Mouse (Mus musculus): ENCODE data around the gene Nfix.

Nfix gene

GRCm38 (mm10) chr8:84782680-84783079 is 17.5 kb downstream of the Nfix start:
- DNase-seq (ENCODE audit: low spot score in 2 of 2) = no peak

GRCm38 (mm10) chr8:84781686-84782505 is 18.2 kb downstream of the Nfix start:
- no peak for DNase-seq (ENCODE audit: low spot score in 2 of 2)

- no peak for DNase-seq (ENCODE audit: low spot score in 2 of 2)
Observed at GRCm38 (mm10) chr8:84780949-84781680, 19.0 kb downstream of the Nfix start.

- DNase-seq (ENCODE audit: low spot score in 2 of 2) = no peak
Observed at GRCm38 (mm10) chr8:84780225-84780555, 20.0 kb downstream of the Nfix start.

- no peak for DNase-seq (ENCODE audit: low spot score in 2 of 2)
Observed at GRCm38 (mm10) chr8:84779519-84780224, 20.5 kb downstream of the Nfix start.

- no peak for DNase-seq (ENCODE audit: low spot score in 2 of 2)
Observed at GRCm38 (mm10) chr8:84778638-84779380, 21.3 kb downstream of the Nfix start.

GRCm38 (mm10) chr8:84777899-84778637 is 22.1 kb downstream of the Nfix start:
- no peak for DNase-seq (ENCODE audit: low spot score in 2 of 2)

GRCm38 (mm10) chr8:84776569-84776968 is 23.6 kb downstream of the Nfix start:
- no peak for DNase-seq (ENCODE audit: low spot score in 2 of 2)

- no peak for DNase-seq (ENCODE audit: low spot score in 2 of 2)
Observed at GRCm38 (mm10) chr8:84775621-84776113, 24.5 kb downstream of the Nfix start.

- DNase-seq (ENCODE audit: low spot score in 2 of 2) = peak in 1 of 2 experiments; percentile 77
Observed at GRCm38 (mm10) chr8:84775105-84775591, 25.0 kb downstream of the Nfix start.

GRCm38 (mm10) chr8:84774473-84774911 is 25.7 kb downstream of the Nfix start:
- no peak for DNase-seq (ENCODE audit: low spot score in 2 of 2)

- peak; percentile 74 to 82 for DNase-seq (ENCODE audit: low spot score in 2 of 2)
Observed at GRCm38 (mm10) chr8:84773833-84774232, 26.3 kb downstream of the Nfix start.

- no peak for DNase-seq (ENCODE audit: low spot score in 2 of 2)
Observed at GRCm38 (mm10) chr8:84773304-84773703, 26.8 kb downstream of the Nfix start.

- DNase-seq (ENCODE audit: low spot score in 2 of 2) = no peak
Observed at GRCm38 (mm10) chr8:84772628-84773027, 27.5 kb downstream of the Nfix start.

GRCm38 (mm10) chr8:84771941-84772378 is 28.2 kb downstream of the Nfix start:
- DNase-seq (ENCODE audit: low spot score in 2 of 2) = no peak

- DNase-seq (ENCODE audit: low spot score in 2 of 2) = no peak
Observed at GRCm38 (mm10) chr8:84771000-84771687, 29.0 kb downstream of the Nfix start.

GRCm38 (mm10) chr8:84770100-84770953 is 29.8 kb downstream of the Nfix start:
- DNase-seq (ENCODE audit: low spot score in 2 of 2) = no peak

- no peak for DNase-seq (ENCODE audit: low spot score in 2 of 2)
Observed at GRCm38 (mm10) chr8:84769324-84769723, 30.8 kb downstream of the Nfix start.
